Mouse (Mus musculus): ENCODE measurements around the gene Cryl1. TPM values are rescaled to one million over a fixed set of nuclear protein-coding genes. Genes with fewer than 3 reads are reported as not detected.

Gene Cryl1
- polyA plus RNA-seq, 1 experiment from 2014 or later: 5.2 TPM

DNA sequence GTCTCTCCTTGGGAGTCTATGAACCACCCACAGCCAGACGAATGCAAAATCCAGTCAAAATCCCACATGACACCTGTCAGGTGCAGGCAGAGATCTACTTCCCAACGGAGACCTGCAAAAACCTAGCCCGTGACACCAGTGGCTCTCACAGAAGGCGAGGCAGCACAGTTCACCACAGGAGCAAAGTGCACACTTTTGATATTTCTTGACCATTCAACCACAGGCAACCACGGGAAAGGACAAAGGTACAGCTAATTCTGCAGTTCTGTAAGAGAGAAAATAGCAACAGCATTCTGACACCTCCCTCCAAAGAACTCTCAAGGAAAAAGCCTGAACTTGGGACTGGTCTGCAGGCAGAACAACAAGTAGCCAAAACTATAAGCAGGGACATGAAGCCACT lies 1.1 kb downstream of the Cryl1 start:
- H3K27ac ChIP-seq: no peak overlapping the region
- no peaks in the 10 kb centered on the region for H3K36me3 ChIP-seq (ENCODE audit: poor library complexity, severe bottlenecking)
- peaks cover 4% of the 10 kb centered on the region for H3K4me1 ChIP-seq
- ATAC-seq: no peak
- H3K9me3 ChIP-seq (replicated peaks): no peaks in the 10 kb centered on the region
- no peak overlapping the region for H3K9ac ChIP-seq
- peaks cover 5% of the 10 kb centered on the region; the same call in 1 of the 2 replicates for H3K27me3 ChIP-seq
- 87% methylated on average over 5 of the region's 5 CpGs for WGBS
- H3K4me3 ChIP-seq: no peak overlapping the region
- H3K4me2 ChIP-seq: no peak overlapping the region

DNA sequence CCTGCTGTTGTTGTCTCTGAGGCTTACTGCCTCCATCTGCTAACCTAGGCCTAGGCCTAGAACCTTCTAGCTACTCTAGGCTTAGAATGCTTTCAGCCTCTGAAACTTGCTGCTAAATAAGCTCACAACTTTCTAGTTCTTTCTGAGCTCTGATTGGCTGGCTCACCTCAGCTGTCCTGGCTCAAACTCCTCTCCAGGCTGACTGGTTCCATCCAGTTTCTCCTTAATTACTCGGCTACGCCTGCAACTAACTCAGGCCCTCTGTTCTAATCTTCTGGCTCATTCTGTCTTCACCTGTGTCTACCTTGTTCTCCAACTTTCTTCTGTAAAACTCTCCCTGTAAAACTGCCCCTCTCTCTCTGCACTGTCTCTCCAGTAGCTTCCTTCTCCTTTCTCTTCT lies 2.9 kb downstream of the Cryl1 start:
- Histone ChIP-seq H3K4me2 (no peak overlapping the region), H3K9me3 (replicated peaks) (no peaks in the 10 kb centered on the region), H3K36me3 (ENCODE audit: poor library complexity, severe bottlenecking) (no peaks in the 10 kb centered on the region), H3K27me3 (peaks cover 5% of the 10 kb centered on the region; the same call in 1 of the 2 replicates), H3K27ac (no peak overlapping the region), H3K4me3 (no peak overlapping the region), H3K4me1 (peaks cover 4% of the 10 kb centered on the region), H3K9ac (no peak overlapping the region)
- ATAC-seq: no peak
- 78% methylated on average over 2 of the region's 2 CpGs for WGBS

DNA sequence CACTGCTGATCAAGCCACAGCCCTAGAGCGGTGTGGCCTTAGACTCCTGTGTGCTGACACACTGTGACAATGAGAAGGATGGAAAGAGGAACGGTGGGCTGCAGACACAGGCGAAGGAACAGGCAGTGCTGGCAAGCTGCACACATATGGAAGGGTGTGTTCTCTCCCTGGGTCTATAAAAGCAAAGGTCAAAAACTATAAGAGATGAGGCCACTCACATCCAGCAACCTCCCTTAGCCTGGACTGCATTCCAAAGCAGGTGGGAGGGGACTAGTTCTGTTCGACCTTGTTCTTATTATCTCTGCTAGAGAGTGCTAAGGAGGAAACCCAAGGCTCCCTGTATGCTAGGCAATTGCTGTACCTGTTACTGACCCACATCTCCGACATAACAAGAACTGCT lies 6.1 kb downstream of the Cryl1 start:
- no peaks in the 10 kb centered on the region for H3K9me3 ChIP-seq (replicated peaks)
- 70% methylated on average over 5 of the region's 5 CpGs for WGBS
- peaks cover 4% of the 10 kb centered on the region; the same call in 1 of the 2 replicates for H3K27me3 ChIP-seq
- no peak overlapping the region for H3K9ac ChIP-seq
- H3K27ac ChIP-seq: no peak overlapping the region
- no peaks in the 10 kb centered on the region for H3K4me1 ChIP-seq
- ATAC-seq: no peak
- H3K4me3 ChIP-seq: no peak overlapping the region
- H3K4me2 ChIP-seq: no peak overlapping the region
- H3K36me3 ChIP-seq (ENCODE audit: poor library complexity, severe bottlenecking): no peaks in the 10 kb centered on the region

DNA sequence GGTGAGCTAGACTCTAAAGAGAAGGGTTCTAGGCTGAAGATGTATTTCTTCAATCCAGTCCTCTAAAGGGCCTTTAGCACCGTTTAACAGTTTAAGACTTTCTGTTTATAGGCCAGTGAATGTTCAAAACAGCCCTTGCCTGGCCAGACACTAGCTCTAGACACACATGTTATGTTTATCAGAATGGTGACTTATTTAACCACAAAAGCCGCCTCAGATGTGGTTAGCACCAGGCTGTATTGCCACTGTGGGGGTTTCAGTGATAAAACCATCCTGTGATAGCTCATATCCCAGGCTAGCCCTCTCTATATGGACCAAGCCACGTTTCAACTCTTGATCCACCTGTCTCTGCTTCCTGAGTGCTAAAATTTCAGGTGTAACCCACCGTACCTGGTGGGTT lies 6.7 kb downstream of the Cryl1 start:
- H3K27ac ChIP-seq: no peak overlapping the region
- H3K4me1 ChIP-seq: no peaks in the 10 kb centered on the region
- H3K4me2 ChIP-seq: no peak overlapping the region
- H3K27me3 ChIP-seq: no peaks in the 10 kb centered on the region
- WGBS: 74% methylated on average over 4 of the region's 4 CpGs
- ATAC-seq: no peak
- H3K9me3 ChIP-seq (replicated peaks): no peaks in the 10 kb centered on the region
- no peak overlapping the region for H3K4me3 ChIP-seq
- H3K36me3 ChIP-seq (ENCODE audit: poor library complexity, severe bottlenecking): no peaks in the 10 kb centered on the region
- no peak overlapping the region for H3K9ac ChIP-seq

DNA sequence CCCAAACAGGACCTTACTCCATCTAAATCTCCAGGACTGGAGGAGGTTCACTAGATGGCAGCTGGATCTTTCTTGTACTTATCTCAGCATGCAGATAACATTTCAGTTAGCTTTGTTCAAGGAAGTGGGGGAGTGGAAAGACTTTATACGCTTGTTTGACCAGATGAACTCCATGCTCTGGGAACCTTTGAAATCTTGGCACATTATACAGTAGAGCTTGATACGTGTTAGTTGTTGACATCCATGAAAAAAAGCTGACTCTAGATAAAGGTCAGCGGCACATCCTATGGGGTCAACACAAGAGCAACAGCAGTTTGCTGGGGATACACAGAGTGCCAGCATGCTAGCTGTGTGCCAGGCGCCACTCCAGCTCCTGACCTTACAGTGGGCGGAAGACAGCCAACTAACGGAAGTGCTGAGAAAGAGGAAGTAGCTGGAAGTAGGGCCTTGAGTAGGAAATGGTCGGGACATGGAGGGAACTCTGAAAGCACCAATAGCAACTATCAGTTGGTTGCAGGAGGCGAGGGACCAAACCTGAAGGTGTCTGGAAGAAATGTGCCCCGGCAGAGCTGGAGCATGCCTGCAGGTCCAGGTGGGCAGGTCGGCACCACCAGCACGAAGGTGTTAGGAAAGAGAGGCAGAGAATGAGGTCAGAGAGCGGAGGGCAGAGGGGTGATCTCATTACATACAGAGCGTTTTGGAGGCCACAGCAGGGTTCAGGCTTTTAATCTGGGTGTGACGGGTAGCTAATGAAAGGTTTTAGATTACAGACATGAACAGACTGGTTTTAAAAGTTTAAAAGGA lies 11.4 kb downstream of the Cryl1 start:
- Histone ChIP-seq H3K4me1 (no peaks in the 10 kb centered on the region), H3K4me3 (no peak overlapping the region)
- WGBS: 67% methylated on average over 14 of the region's 14 CpGs

DNA sequence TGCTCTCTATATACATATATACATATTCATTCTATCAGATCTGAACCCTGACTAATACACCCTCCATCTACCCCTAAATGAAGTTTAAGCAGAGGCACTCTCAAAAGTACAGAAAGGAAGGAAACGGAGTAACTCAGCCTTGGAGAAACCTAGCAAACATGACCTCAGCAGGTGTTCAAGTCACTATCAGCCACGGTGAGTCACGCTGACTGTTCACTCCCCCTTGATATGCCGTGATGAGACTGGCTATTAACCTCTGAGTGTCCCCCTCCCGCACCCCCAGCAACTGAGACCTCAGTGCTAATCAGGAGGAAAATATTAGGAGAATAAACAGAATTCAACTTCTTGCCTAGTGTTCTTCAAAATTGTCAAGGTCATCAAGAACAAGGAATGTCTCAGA lies 12.7 kb downstream of the Cryl1 start:
- WGBS: 92% methylated on average over 5 of the region's 5 CpGs
- ATAC-seq: no peak
- no peaks in the 10 kb centered on the region for H3K36me3 ChIP-seq (ENCODE audit: poor library complexity, severe bottlenecking)

More for the DNA sequence above, 11.4 kb downstream of the Cryl1 start:
- Histone ChIP-seq H3K36me3 (ENCODE audit: poor library complexity, severe bottlenecking) (no peaks in the 10 kb centered on the region), H3K9ac (no peak overlapping the region), H3K27me3 (no peaks in the 10 kb centered on the region), H3K9me3 (replicated peaks) (no peaks in the 10 kb centered on the region), H3K27ac (no peak overlapping the region), H3K4me2 (no peak overlapping the region)
- no peak for ATAC-seq

DNA sequence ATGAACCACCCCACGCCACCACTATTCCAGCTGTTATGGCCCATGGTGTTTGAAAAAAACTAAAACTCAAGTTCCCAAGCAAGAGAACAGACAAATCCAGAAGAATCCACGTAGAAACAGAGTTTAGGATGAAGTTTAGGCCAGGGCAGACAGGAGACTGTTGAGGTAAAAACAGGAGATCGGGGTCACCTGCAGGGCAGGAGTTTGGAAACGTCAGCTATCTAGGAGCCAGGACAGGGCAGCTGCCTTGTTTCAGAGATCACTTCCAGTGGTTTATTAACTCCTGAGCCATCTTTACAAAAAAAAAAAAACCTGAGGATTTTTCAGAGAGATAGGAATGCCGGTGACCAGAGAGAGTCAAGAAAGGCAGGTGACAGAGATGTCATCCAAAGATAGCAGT lies 20.8 kb downstream of the Cryl1 start:
- no peaks in the 10 kb centered on the region for H3K36me3 ChIP-seq (ENCODE audit: poor library complexity, severe bottlenecking)
- no peaks in the 10 kb centered on the region for H3K27me3 ChIP-seq
- no peak overlapping the region for H3K9ac ChIP-seq
- 85% methylated on average over 5 of the region's 5 CpGs for WGBS
- H3K4me1 ChIP-seq: no peaks in the 10 kb centered on the region
- no peak overlapping the region for H3K4me3 ChIP-seq
- H3K9me3 ChIP-seq (replicated peaks): no peaks in the 10 kb centered on the region
- no peak for ATAC-seq
- H3K4me2 ChIP-seq: no peak overlapping the region
- H3K27ac ChIP-seq: no peak overlapping the region

More for the DNA sequence above, 12.7 kb downstream of the Cryl1 start:
- no peaks in the 10 kb centered on the region for H3K27me3 ChIP-seq
- no peaks in the 10 kb centered on the region for H3K4me1 ChIP-seq
- H3K9ac ChIP-seq: no peak overlapping the region
- H3K27ac ChIP-seq: no peak overlapping the region
- H3K4me2 ChIP-seq: no peak overlapping the region
- H3K9me3 ChIP-seq (replicated peaks): no peaks in the 10 kb centered on the region
- H3K4me3 ChIP-seq: no peak overlapping the region

DNA sequence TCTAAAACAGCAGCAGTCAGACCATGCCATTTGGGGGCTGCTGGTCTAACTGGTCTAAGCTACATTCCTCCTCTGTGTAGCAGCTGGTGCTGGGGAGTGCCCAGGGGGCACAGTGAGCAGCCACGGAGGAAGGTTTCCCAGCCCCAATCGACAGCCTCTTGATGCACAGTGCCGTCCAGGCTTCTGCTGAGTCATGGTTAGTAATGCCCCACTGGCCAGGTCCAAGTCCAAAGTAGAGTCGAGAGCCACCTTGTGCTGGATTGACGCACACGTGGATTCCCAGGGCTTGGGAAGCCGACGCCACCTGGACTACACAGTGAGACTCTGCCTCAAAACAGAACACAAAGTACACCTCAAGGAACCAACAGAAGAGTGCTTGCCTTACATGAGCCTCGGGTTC lies 21.4 kb downstream of the Cryl1 start:
- Histone ChIP-seq H3K9me3 (replicated peaks) (no peaks in the 10 kb centered on the region), H3K4me3 (no peak overlapping the region), H3K36me3 (ENCODE audit: poor library complexity, severe bottlenecking) (no peaks in the 10 kb centered on the region), H3K9ac (no peak overlapping the region), H3K4me2 (no peak overlapping the region), H3K27me3 (no peaks in the 10 kb centered on the region), H3K4me1 (no peaks in the 10 kb centered on the region), H3K27ac (no peak overlapping the region)
- no peak for ATAC-seq
- 84% methylated on average over 9 of the region's 9 CpGs for WGBS

DNA sequence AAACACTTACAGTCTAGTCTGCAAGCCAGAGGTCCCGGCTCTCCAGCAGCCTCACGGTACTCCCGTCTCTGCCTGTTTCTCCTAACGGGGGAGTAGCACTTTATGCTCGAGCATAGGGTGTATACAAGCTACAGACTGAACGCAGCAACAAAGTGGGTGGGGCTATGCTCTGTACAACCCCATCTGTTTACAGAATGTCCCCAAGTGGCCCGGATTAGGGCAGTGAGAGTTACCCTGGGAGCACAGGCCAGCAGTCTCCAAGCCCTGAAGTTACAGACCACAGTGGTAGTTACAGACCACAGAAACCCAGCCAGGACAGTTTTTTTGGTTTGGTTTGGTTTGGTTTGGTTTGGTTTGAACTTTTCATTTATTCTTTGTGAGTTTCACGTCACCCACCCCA lies 22.3 kb downstream of the Cryl1 start:
- no peak for ATAC-seq
- Histone ChIP-seq H3K4me1 (no peaks in the 10 kb centered on the region), H3K27me3 (no peaks in the 10 kb centered on the region), H3K27ac (no peak overlapping the region), H3K4me3 (no peak overlapping the region), H3K9ac (no peak overlapping the region), H3K9me3 (replicated peaks) (no peaks in the 10 kb centered on the region), H3K36me3 (ENCODE audit: poor library complexity, severe bottlenecking) (no peaks in the 10 kb centered on the region), H3K4me2 (no peak overlapping the region)
- WGBS: 77% methylated on average over 8 of the region's 8 CpGs

DNA sequence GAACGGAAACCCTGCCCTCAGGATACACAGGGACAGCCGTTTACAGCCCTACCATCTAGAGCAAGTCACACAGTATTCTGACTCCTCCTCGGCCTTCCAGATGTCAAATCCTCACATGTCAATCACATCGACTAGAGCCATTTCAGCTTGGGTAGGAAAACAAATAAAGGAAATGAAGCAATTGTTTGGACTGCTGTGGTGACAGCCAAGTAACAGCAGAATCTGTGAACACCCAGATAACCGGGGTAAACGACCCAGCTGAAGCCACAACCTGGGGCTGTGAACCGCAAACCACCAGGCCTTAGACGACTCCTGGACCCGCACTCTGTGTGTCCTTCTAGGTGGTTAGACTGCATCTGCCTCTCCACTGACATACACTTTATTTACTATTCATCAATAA lies 23.1 kb downstream of the Cryl1 start:
- Histone ChIP-seq H3K4me1 (no peaks in the 10 kb centered on the region), H3K4me2 (no peak overlapping the region), H3K9ac (no peak overlapping the region), H3K36me3 (ENCODE audit: poor library complexity, severe bottlenecking) (no peaks in the 10 kb centered on the region), H3K4me3 (no peak overlapping the region), H3K9me3 (replicated peaks) (no peaks in the 10 kb centered on the region), H3K27ac (no peak overlapping the region), H3K27me3 (no peaks in the 10 kb centered on the region)
- ATAC-seq: no peak
- WGBS: 84% methylated on average over 9 of the region's 9 CpGs

DNA sequence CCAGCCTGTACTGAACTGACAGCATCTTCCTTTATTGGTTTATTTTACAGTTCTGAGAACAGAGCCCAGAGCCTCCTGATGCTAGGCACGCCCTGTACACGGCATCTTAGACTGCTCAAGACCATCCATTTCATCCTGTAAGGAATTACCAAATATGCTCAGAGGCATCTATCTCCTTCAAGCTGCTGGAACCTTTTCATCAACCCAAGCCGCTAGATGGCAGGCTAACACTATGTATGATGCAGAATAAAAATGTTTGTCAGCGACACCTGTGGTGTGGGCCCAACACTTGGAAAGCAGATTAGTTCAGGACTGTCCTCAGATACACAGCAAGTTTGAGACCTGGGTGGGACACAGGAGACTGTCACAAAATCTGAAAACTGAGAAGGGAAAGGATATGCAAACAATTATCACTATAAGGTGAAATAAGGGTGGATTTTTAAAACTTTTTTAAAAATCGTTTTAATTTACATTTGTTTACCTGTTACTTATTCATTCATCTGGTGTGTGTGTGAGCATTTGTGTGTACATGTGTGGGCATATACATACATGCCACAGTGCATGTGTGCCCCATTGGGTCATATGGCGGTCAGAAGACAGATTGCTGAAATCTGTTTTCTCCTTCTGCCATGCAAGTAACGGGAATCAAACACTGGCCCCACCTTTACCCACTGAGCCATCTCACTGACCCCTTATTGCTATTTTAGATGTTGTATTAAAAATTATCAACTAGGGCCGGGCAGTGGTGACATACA lies 25.8 kb downstream of the Cryl1 start:
- Histone ChIP-seq H3K9me3 (replicated peaks) (no peaks in the 10 kb centered on the region), H3K9ac (no peak overlapping the region), H3K4me3 (no peak overlapping the region), H3K27me3 (no peaks in the 10 kb centered on the region), H3K36me3 (ENCODE audit: poor library complexity, severe bottlenecking) (no peaks in the 10 kb centered on the region), H3K27ac (no peak overlapping the region), H3K4me2 (no peak overlapping the region), H3K4me1 (no peaks in the 10 kb centered on the region)
- peak; percentile 78 for ATAC-seq
- WGBS: 49% methylated on average over 8 of the region's 8 CpGs

DNA sequence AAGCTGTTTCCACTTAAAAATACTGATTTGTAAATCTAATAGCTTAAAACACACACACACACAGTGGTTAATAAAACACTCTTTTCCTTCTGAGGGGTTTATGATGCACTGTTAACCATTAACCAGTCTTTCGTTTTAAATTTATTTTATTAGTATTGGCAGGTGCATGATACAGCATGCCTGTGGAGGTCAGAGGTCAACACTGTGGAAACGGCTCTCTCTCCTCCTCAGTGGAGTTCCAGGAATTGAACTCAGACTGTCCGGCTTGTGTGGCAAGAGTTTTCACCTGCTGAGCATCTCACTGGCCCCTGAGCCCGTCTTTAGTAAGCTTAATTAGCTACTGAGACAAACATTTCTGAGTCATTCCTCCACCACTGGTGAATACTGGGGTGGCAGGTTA lies 31.0 kb downstream of the Cryl1 start:
- H3K4me2 ChIP-seq: no peak overlapping the region
- no peaks in the 10 kb centered on the region for H3K27me3 ChIP-seq
- no peak for ATAC-seq
- H3K9ac ChIP-seq: no peak overlapping the region
- no peak overlapping the region for H3K4me3 ChIP-seq
- WGBS: 46% methylated on average over 4 of the region's 4 CpGs
- no peaks in the 10 kb centered on the region for H3K9me3 ChIP-seq (replicated peaks)
- no peaks in the 10 kb centered on the region for H3K36me3 ChIP-seq (ENCODE audit: poor library complexity, severe bottlenecking)
- no peaks in the 10 kb centered on the region for H3K4me1 ChIP-seq
- no peak overlapping the region for H3K27ac ChIP-seq

Measured in forebrain, embryonic 13.5 days (tissue).